Mouse (Mus musculus) bone marrow, adult 2 months (tissue): Measurements from ENCODE around the gene Cox7a2l. TPM values are rescaled to one million over a fixed set of nuclear protein-coding genes. Genes with fewer than 3 reads are reported as not detected.
A peak's percentile ranks its signal among the peaks of the same experiment; 100 is the strongest.

Source experiments
- H3K27ac ChIP-seq: fragments of 200-500 bp; 2 replicates; pipeline ENCODE4 v1.5.1; 2012; ENCODE audit warnings: low read depth, mild to moderate bottlenecking, control low read depth, inconsistent platforms, low read length; ENCODE audit not compliant: control insufficient read depth, poor library complexity, insufficient read depth
- H3K4me1 ChIP-seq: fragments of 200-500 bp; 2 replicates; pipeline ENCODE4 v1.6.1; 2011; ENCODE audit warnings: low read length; ENCODE audit not compliant: control insufficient read depth, insufficient read depth
- H3K4me3 ChIP-seq: fragments of 200-500 bp; replicated peaks from 2 replicates; pipeline ENCODE3; 2011; ENCODE audit warnings: mild to moderate bottlenecking, low read depth, low read length, control low read depth; ENCODE audit not compliant: control insufficient read depth
- CTCF ChIP-seq: fragments of 200-500 bp; IDR thresholded peaks from 2 replicates; pipeline ENCODE4 v1.5.1; 2011; ENCODE audit warnings: low read length, control low read depth; ENCODE audit not compliant: control insufficient read depth, insufficient read depth
- POLR2A ChIP-seq: fragments of 200-500 bp; IDR thresholded peaks from 2 replicates; pipeline ENCODE4 v1.6.1; 2011; ENCODE audit warnings: low read depth, mild to moderate bottlenecking, control low read depth, low read length, borderline replicate concordance; ENCODE audit not compliant: control insufficient read depth
- WGBS: fragments of 180-500 bp; shearing (Covaris S2); methylation state at CpG from one replicate; pipeline ENCODE4 v1.1.7; 2018; 5-methylcytosine and 5-hydroxymethylcytosine counted together
- polyA plus RNA-seq: library from polyadenylated mRNA; stranded (reverse); fragments of >200 nt; gene quantifications from 2 replicates; pipeline ENCODE4 v1.2.4, GENCODE M21; 2011; ENCODE audit warnings: low replicate concordance; ENCODE audit not compliant: missing spikeins, insufficient read depth, insufficient read length

The Cox7a2l gene
- polyA plus RNA-seq, 1 experiment: 259 TPM

- Histone ChIP-seq H3K27ac (no peak overlapping the region), H3K4me3 (no peak overlapping the region), H3K4me1 (peaks cover 1% of the 10 kb centered on the region; the same call in 1 of the 2 replicates)
- TF ChIP-seq CTCF (no peak), POLR2A (no peak)
- 71% methylated on average over 7 of the region's 7 CpGs for WGBS
These were observed 5.7 kb upstream of the Cox7a2l start for GRCm38 (mm10) chr17:83522590-83523379.

- WGBS: 84% methylated on average over 4 of the region's 4 CpGs
- Histone ChIP-seq H3K4me1 (no peaks in the 10 kb centered on the region), H3K27ac (no peak overlapping the region), H3K4me3 (no peak overlapping the region)
- no peak for TF ChIP-seq CTCF
- TF ChIP-seq POLR2A: no peak
These were observed 4.8 kb upstream of the Cox7a2l start for GRCm38 (mm10) chr17:83521881-83522280.

GRCm38 (mm10) chr17:83514213-83514701 is 2.9 kb downstream of the Cox7a2l start:
- no peaks in the 10 kb centered on the region; the same call in 1 of the 2 replicates for H3K4me1 ChIP-seq
- peak overlapping the region; percentile 96 for H3K4me3 ChIP-seq
- TF ChIP-seq CTCF (no peak), POLR2A (peak; percentile 78; the same call in 1 of the 2 replicates)
- H3K27ac ChIP-seq: peak overlapping the region; percentile 85
- under 1% methylated on average over 33 of the region's 33 CpGs for WGBS

- Histone ChIP-seq H3K27ac (peak overlapping the region; percentile 85), H3K4me3 (peak overlapping the region; percentile 96), H3K4me1 (no peaks in the 10 kb centered on the region; the same call in 1 of the 2 replicates)
- TF ChIP-seq POLR2A (no peak), CTCF (no peak)
- WGBS: under 1% methylated on average over 24 of the region's 24 CpGs
These were observed 3.4 kb downstream of the Cox7a2l start for GRCm38 (mm10) chr17:83513655-83514212.

- TF ChIP-seq POLR2A: no peak
- no peak for TF ChIP-seq CTCF
- no peaks in the 10 kb centered on the region; the same call in 1 of the 2 replicates for H3K4me1 ChIP-seq
- no peak overlapping the region for H3K4me3 ChIP-seq
- 57% methylated on average over 3 of the region's 3 CpGs for WGBS
- H3K27ac ChIP-seq: no peak overlapping the region
These were observed 5.0 kb downstream of the Cox7a2l start for GRCm38 (mm10) chr17:83512130-83512529.

- no peak for TF ChIP-seq POLR2A
- TF ChIP-seq CTCF: no peak
These were observed 13.4 kb downstream of the Cox7a2l start for GRCm38 (mm10) chr17:83503693-83504092.

GRCm38 (mm10) chr17:83499692-83500091 is 17.4 kb downstream of the Cox7a2l start:
- no peak for TF ChIP-seq POLR2A
- no peak for TF ChIP-seq CTCF
- no peak overlapping the region for H3K4me3 ChIP-seq
- WGBS: 88% methylated on average over 4 of the region's 4 CpGs
- no peak overlapping the region for H3K27ac ChIP-seq
- no peaks in the 10 kb centered on the region for H3K4me1 ChIP-seq

More at GRCm38 (mm10) chr17:83503693-83504092, 13.4 kb downstream of the Cox7a2l start:
- Histone ChIP-seq H3K4me1 (no peaks in the 10 kb centered on the region; the same call in 1 of the 2 replicates), H3K4me3 (no peak overlapping the region), H3K27ac (no peak overlapping the region)
- WGBS: 86% methylated on average over 2 of the region's 2 CpGs

- Histone ChIP-seq H3K4me1 (no peaks in the 10 kb centered on the region), H3K27ac (no peak overlapping the region), H3K4me3 (no peak overlapping the region)
- TF ChIP-seq CTCF: no peak
- no peak for TF ChIP-seq POLR2A
- WGBS: 89% methylated on average over 5 of the region's 5 CpGs
These were observed 18.2 kb downstream of the Cox7a2l start for GRCm38 (mm10) chr17:83498889-83499288.
